Mouse (Mus musculus): ENCODE measurements around the gene Klra2.
"Not testable (repeated sequence)": the region's sequence is repeated elsewhere in the genome, so short reads cannot be mapped to it uniquely, and the experiment has no call there.

Klra2 gene

DNA sequence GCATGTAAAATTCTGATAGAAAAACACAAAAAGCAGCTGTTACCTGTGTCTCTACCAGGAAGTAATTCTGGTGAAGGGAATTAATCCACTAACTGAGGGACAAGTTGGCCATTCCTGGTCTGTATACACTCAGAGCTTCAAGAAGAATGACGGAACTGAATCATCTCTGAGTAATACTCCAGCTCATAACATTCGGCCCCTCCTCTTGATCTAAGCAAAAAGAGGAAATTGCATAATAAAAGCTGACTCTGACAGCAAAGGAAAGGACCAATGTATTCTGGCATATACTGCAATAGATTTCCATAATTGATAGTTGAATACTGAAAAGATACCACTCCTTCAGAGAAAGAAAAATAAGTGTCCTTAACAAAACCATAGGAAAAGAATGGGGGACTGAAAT lies at the start of gene Klra2:
TSS of gene Klra2 (minus strand) at position 157 of the 400 bp plus-strand sequence.
- DNase-seq (ENCODE audit: low spot score): no peak

GRCm38 (mm10) chr6:131294435-131295112 lies 47.4 kb upstream of the Klra2 start:
- DNase-seq (ENCODE audit: low spot score): no peak

DNA sequence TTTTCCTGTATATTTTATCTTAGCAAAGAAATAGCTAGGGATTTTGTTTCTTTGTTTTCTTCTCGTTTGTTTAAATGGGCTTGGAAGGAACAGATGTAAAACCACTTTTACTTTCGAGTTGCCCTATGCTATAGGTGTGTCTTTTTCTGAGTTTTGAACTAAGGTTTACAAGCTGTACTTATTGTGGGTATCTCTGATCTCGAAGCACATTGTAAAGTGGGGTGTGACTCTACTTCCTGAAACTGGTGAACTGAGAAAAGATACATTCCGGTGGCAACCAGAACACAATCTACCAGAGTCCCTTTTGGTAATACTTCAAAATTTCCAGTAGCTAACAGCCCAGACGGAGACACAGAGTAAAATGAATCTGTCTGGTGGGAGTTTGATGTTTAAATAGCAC lies 46.8 kb upstream of the Klra2 start:
- DNase-seq (ENCODE audit: low spot score): no peak

DNA sequence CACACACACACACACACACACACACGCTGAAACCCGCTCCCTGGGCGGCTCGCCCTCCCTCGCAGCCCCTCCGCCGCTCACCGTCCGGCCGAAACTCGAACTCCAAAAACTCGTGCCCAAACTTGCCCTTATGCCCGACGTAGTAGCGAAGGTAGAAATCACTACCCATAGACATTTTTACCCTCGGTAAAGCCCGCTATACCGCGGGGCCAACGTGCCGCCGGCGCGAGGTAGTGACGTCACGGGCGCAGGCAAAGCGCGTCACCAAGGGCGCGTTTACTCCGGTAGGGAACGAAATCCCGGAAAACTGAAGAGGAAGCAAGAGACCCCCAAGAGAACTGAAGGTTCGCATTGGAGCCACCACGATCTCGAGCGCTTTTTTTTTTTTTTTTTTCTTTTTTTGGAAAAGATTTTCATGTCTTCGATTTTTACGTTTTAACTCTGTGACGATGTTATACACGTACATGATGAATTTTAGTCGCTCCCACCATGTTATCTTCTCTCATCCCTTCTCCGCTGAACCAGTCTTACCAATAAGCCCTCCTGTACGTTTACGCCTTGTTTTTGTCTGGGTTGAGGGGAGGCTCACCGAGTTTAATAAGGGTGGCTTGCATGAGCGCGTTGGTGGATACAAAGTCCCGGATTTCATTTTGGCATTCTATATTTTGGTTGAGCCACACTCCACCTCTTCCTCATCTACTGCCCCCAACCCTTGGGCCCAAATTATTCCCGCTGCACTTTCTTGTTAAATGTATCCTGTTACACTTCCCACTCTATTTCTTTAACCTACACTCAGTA lies 46.0 kb upstream of the Klra2 start, which contains the start of gene Magohb:
TSS of gene Magohb (minus strand) at position 254 of the 798 bp plus-strand sequence.
- DNase-seq (ENCODE audit: low spot score): peak; percentile 82

- no peak for DNase-seq (ENCODE audit: low spot score)
These were observed 45.3 kb upstream of the Klra2 start for GRCm38 (mm10) chr6:131292276-131292990.

DNA sequence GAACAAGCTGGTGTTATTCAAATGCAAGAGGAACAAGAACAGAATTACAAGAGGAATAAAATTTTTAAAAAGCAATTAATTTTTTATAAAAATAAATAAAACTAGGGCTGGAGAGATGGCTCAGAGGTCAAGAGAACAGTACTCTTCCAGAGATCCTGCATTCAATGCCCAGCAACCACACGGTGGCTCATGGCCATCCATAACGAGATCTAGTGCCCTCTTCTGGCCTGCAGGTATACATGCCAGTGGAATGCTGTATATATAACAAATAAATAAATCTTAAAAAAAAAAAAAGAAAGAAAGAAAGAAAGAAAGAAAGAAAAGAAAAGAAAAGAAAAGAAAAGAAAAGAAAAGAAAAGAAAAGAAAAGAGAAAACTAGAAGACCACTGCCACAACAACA lies 43.3 kb upstream of the Klra2 start:
- DNase-seq (ENCODE audit: low spot score): peak; percentile 7

DNA sequence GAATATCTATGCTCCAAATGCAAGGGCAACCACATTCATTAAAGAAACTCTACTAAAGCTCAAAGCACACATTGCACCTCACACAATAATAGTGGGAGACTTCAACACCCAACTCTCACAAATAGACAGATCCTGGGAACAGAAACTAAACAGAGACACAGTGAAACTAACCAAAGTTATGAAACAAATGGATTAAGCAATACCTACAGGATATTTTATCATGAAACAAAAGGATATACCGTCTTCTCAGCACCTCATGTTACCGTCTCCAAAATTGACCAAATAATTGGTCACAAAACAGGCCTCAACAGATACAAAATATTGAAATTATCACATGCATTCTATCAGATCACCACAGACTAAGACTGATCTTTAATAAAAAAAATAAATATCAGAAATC lies 31.0 kb upstream of the Klra2 start:
- DNase-seq (ENCODE audit: low spot score): not testable (repeated sequence)

GRCm38 (mm10) chr6:131276659-131277058 lies 29.5 kb upstream of the Klra2 start:
- DNase-seq (ENCODE audit: low spot score): no peak

- DNase-seq (ENCODE audit: low spot score): no peak
These were observed 25.1 kb upstream of the Klra2 start for GRCm38 (mm10) chr6:131272311-131272710.

DNA sequence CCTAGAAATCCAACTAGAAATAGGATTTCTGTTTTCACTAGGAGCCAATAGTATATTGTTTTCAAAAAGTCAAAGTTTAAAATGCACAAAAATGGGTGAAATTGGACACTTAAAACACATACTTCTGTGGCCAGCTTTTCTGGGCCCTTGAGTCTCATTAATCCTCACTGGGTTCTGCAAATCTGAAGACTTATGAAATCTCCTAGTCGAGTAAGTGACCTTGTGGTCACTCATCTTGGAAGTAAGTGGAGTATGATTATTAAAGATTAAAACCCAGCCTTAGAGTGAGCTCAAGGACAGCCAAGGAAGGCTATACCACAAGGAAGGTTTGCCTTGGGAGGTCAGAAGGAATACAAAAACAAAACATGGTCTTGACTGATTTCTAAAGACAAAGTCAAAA lies 23.1 kb upstream of the Klra2 start:
- no peak for DNase-seq (ENCODE audit: low spot score)

- no peak for DNase-seq (ENCODE audit: low spot score)
These were observed 22.4 kb upstream of the Klra2 start for GRCm38 (mm10) chr6:131269599-131269998.

DNA sequence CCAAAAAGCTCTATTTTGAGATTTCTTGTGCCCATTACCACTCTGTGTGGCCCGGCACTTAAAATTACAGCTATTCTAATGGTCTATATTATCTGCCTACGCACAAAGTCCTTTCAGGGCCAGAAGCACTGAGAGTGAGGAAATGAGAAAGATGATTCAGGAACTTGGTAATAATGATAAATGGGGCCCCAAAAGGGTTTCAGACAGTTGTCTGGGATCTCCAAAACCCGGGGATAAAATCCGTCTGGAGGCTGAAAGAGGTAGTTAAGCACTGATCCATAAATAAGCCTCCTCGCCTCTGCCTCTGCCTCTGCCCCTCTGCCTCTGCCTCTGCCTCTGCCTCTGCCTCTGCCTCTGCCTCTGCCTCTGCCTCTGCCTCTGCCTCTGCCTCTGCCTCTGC lies 17.0 kb upstream of the Klra2 start:
- DNase-seq (ENCODE audit: low spot score): no peak

DNA sequence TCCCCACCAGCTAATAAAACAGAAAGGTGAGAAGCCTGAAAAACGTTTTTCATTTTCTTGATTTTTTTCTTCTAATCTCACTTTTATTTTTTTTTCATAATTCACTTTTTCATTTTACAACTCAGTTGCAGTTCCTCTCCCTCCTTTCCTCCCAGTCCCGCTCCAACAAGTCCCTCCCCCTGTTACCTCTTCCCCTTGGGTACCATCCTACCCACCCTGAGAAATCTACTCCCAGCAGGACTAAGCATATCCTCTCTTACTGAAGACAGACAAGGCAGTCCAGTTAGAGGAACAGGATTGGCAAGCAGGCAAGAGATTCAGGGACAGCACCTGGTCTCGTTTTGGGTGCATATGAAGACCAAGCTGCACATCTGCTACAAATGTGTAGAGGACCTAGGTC lies 15.6 kb upstream of the Klra2 start:
- DNase-seq (ENCODE audit: low spot score): no peak

DNA sequence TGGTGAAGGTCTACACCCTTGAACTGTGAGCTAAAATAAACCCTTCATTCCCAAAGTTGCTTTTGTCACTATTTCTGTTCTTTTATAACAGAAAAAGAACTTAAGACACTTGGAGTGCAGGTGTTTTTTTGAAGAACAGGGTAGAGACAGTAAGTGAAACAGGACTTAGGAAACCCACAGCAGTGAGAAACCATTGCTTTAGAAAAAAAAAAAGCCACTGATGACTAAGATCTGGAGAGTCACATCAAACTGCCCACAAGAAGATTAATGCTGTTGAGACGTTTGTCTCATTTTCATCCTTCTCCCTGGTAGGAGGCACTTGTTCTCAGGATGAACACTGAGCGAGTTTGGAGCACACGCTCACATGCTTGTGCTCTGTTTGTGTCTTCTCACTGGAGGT lies 14.8 kb upstream of the Klra2 start:
- DNase-seq (ENCODE audit: low spot score): no peak

- no peak for DNase-seq (ENCODE audit: low spot score)
These were observed 2.1 kb downstream of the Klra2 start for GRCm38 (mm10) chr6:131245081-131245480.
